Mouse (Mus musculus): ENCODE data around the gene Trmt44.

DNA sequence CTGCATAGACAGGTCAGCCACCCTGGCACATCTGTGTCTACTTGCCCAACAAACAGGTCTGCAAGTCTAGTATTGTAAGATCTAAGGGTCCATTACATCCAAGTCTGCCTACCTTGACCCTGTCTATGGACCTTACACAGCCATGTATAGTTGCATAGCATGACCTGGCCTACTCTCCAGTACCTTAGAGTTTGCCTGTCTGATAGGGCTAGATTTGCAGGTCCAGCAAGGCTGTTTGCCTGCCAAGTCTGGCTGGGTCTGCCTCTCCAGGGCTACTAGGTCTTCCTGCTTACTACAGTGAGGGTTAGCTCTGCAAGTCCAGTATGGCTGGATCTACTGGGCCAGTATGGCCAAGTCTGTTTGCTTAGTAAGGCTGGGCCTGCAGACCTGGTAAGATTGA lies 49.0 kb upstream of the Trmt44 start:
- TF ChIP-seq CTCF (IDR thresholded peaks at IDR 0.05; ENCODE audit: control insufficient read depth, insufficient read depth, low read length) (no peak), POLR2A (IDR thresholded peaks at IDR 0.05; ENCODE audit: borderline replicate concordance, control insufficient read depth, low read depth, low read length) (no peak)
